Mouse (Mus musculus) heart, postnatal 0 days (tissue): ENCODE data around the gene Hlcs. TPM values are rescaled to one million over a fixed set of nuclear protein-coding genes. Genes with fewer than 3 reads are reported as not detected.

ENCODE experiments used
- ATAC-seq: fragments of 200-750 bp; cut with Nextera tagmentation; 2 replicates; pipeline ENCODE4 v1.8.0; 2017; ENCODE audit warnings: low read depth, moderate number of reproducible peaks, moderate library complexity; ENCODE audit not compliant: insufficient read depth
- DNase-seq: peaks from one replicate; pipeline ENCODE4 v3.0.0-alpha.2; 2016; ENCODE audit warnings: low spot score
- H3K27ac ChIP-seq: fragments of 300-500 bp; sonication (generic); 2 replicates; pipeline ENCODE4 v1.5.1; 2014; ENCODE audit warnings: low read depth, mild to moderate bottlenecking
- H3K27me3 ChIP-seq: fragments of 300-500 bp; sonication (generic); 2 replicates; pipeline ENCODE4 v1.6.1; 2014; ENCODE audit warnings: low read length, mixed read lengths; ENCODE audit not compliant: control insufficient read depth, insufficient read depth
- H3K36me3 ChIP-seq: fragments of 300-500 bp; sonication (generic); replicated peaks from 2 replicates; pipeline ENCODE4 v1.6.1; 2014; ENCODE audit warnings: low read length, mixed read lengths; ENCODE audit not compliant: control insufficient read depth, insufficient read depth
- H3K4me1 ChIP-seq: fragments of 300-500 bp; sonication (generic); 2 replicates; pipeline ENCODE4 v1.6.1; 2014; ENCODE audit warnings: antibody characterized with exemption; ENCODE audit not compliant: control insufficient read depth, insufficient read depth
- H3K4me2 ChIP-seq: fragments of 300-500 bp; sonication (generic); 2 replicates; pipeline ENCODE4 v1.6.1; 2014; ENCODE audit warnings: low read depth, mild to moderate bottlenecking, low read length, moderate library complexity
- H3K4me3 ChIP-seq: fragments of 300-500 bp; sonication (generic); 2 replicates; pipeline ENCODE4 v1.5.1; 2014; ENCODE audit warnings: low read depth, low read length
- H3K9ac ChIP-seq: fragments of 300-500 bp; sonication (generic); replicated peaks from 2 replicates; pipeline ENCODE4 v1.6.1; 2014; ENCODE audit warnings: low read depth, low read length, mixed read lengths
- H3K9me3 ChIP-seq: fragments of 300-500 bp; sonication (generic); replicated peaks from 2 replicates; pipeline ENCODE4 v1.6.1; 2016; ENCODE audit warnings: low read length; ENCODE audit not compliant: control insufficient read depth
- CTCF ChIP-seq: IDR thresholded peaks from 2 replicates; pipeline ENCODE4 v1.5.1; 2016; ENCODE audit warnings: antibody characterized with exemption, control low read depth, low read depth
- EP300 ChIP-seq: IDR thresholded peaks from 2 replicates; pipeline ENCODE4 v1.6.1; 2016; ENCODE audit warnings: antibody characterized with exemption, low read depth
- WGBS: fragments of 180-500 bp; shearing (Covaris S2); extraction: QIAGEN DNeasy Blood & Tissue Kit; methylation state at CpG from one replicate; pipeline ENCODE4 v1.1.7; 2014; 5-methylcytosine and 5-hydroxymethylcytosine counted together
- microRNA-seq: library from miRNA; unstranded; fragments of <30 nt; microRNA quantifications from one replicate; pipeline ENCODE4, GENCODE M21; 2016
- polyA plus RNA-seq: library from polyadenylated mRNA; unstranded; fragments of >200 nt; fragmentation: Nextera tagmentation; extraction: Ambion mirVana; gene quantifications from 2 replicates; pipeline ENCODE4 v1.2.1, GENCODE M21; 2015
- total RNA-seq: library from RNA; depleted of rRNA; stranded (reverse); fragments of >200 nt; gene quantifications from 2 replicates; pipeline ENCODE4 v1.2.3, GENCODE M21; 2014; ENCODE audit warnings: low replicate concordance; rRNA removed

Hlcs gene
- total and polyA plus RNA-seq, 2 experiments from 2014 or later = 4.6 to 5.6 TPM

DNA sequence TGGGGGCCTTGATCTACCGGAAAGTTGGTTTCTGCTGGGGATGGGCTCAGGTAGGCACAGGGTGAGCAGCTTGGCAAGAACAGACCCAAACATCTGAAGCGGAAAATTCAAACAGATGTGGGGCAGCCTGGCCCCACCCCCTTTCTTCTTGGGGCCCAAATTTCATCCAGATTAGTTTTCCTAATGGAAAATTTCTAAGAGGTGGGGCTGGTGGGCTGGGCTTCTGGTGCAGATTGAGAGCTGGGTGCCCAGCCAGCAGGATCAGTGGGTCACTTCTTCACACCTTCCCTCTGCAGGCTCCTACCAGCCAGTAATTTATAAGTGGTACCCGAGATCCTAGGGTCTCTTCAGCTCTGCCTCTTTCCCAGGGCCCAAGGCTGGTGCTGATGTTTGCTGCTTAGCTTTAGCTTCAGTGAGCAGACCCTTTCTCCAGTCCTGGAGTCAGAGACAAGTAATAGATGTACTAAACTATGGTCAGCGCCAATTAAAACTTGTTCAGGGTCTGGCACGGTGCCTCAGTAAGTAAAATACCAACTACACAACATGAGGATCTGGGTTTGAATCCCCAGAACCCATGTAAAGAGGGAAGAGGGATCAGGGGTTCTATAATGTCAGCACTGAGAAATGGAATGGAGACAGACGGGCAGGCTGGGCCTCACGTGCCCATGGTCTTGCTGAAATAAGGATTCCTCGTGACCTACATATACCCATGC lies 231.2 kb downstream of the Hlcs start:
- DNase-seq (no peak), ATAC-seq (no peak)
- Histone ChIP-seq H3K27ac (no peak overlapping the region), H3K9me3 (no peaks in the 10 kb centered on the region), H3K4me1 (peaks cover 4% of the 10 kb centered on the region; the same call in 1 of the 2 replicates), H3K27me3 (peaks cover 100% of the 10 kb centered on the region), H3K4me3 (no peak overlapping the region), H3K4me2 (no peak overlapping the region), H3K36me3 (no peaks in the 10 kb centered on the region), H3K9ac (no peak overlapping the region)
- WGBS = 14% methylated on average over 8 of the region's 8 CpGs
- TF ChIP-seq EP300 (no peak), CTCF (no peak)

DNA sequence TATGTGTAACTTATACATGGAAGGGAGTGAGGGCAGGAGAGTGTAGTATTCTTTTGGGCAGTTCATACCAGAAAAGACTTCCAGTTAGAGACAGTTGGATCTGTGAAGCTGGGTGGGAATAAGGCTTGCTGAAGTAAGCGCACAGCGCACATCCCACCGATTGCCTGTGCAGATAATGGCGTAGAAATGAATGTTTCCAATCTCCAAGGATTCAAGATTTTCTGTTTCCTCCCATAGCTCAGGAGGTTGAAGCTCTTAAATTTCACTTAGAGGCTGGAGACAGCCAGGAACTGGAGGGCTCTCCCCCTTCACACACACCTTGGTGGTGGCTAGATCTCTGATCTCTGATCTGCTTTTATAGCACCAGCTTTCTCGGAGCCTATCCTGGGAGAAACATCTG lies 231.8 kb downstream of the Hlcs start:
- Histone ChIP-seq H3K4me2 (no peak overlapping the region), H3K9me3 (no peaks in the 10 kb centered on the region), H3K9ac (no peak overlapping the region), H3K4me3 (no peak overlapping the region), H3K27ac (no peak overlapping the region), H3K27me3 (peaks cover 100% of the 10 kb centered on the region), H3K36me3 (no peaks in the 10 kb centered on the region), H3K4me1 (peaks cover 4% of the 10 kb centered on the region; the same call in 1 of the 2 replicates)
- ATAC-seq (no peak), DNase-seq (no peak)
- TF ChIP-seq EP300 (no peak), CTCF (no peak)
- WGBS = 21% methylated on average over 5 of the region's 5 CpGs

DNA sequence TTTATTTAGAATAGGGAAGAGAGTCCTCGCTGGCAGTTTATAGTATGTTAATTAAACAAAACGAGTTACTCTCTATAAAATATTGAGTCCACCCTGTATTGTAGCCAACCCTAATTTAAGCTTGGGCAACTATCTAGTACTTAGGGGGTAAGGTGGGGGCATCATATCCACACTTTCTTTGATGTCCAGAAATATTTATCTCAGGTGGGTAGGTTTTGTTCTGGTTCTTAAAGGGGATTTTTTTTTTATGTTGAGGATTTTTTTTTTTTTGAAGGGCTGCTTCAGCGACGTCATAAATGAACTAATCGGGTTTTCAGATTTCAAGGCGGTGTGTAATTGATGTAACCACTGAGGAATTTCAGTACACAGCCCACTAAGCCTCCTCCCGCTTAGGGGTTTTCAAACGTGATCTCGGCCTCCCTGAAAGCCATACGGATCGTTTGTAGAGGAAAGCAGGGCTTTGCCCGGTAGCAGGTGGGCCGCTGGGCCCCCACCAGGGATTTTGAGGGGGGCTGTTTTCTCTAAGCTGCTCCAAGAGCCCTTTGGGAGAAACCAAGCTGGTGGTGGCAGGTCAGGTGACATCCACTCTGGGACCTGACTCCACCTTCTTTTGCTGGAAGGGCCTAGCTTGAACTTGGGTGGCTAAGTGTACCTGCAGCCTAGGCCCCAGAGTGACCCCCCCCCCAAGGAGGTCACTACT lies 233.4 kb downstream of the Hlcs start:
- H3K27me3 ChIP-seq = peaks cover 100% of the 10 kb centered on the region

DNA sequence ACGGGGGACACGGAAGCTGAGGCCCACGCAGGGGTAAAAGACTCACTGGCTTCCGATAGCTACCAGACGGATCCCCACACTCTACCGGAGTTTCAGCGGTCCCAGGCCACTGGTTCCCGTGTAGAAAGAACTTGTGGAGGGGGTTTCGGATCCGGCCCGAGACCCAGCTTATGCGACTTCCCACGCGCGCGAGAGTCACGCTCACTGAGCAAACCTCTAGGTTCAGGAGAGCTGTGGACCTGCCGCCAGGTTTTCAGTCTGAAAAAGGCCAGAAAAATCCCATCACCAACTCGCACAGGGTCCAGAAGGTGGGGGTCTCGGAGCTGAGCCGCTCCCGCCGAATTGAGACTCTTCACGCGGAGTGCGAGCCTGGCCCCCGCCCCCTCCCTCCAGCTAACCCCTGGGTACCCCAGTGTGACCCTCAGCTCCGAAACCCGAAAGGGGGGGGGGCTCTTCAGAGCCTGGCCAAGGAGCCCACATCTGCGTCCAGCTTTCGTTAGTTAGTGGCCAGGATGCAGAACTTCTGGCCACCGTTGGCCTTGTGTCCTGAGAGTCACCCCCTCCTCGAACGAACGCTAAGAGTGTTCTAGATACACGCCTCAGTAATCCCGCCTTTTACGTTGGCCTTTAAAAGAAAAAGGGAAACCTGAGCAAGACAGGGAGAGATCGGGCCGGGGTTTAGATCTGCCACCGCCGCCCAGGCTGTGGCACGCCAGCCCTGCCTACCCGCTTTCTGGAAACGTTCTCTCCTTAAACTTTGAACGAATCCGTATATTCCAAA lies 234.1 kb downstream of the Hlcs start:
- DNase-seq = peak; percentile 4
- 1% methylated on average over 47 of the region's 47 CpGs for WGBS
- Histone ChIP-seq H3K27me3 (peaks cover 95% of the 10 kb centered on the region), H3K9me3 (0 out of 2 replicates have a peak, but pooled peaks cover 3% of the 10 kb centered on the region), H3K9ac (no peak overlapping the region), H3K4me1 (no peaks in the 10 kb centered on the region), H3K36me3 (no peaks in the 10 kb centered on the region), H3K27ac (no peak overlapping the region), H3K4me2 (no peak overlapping the region), H3K4me3 (no peak overlapping the region)
- TF ChIP-seq CTCF (no peak), EP300 (no peak)
- ATAC-seq = no peak

More for the DNA sequence above, 233.4 kb downstream of the Hlcs start:
- no peak overlapping the region for H3K27ac ChIP-seq
- no peak overlapping the region for H3K4me2 ChIP-seq
- peak; percentile 10 for DNase-seq
- no peak overlapping the region for H3K4me3 ChIP-seq
- TF ChIP-seq CTCF (no peak), EP300 (no peak)
- H3K9ac ChIP-seq = no peak overlapping the region
- H3K9me3 ChIP-seq = 0 out of 2 replicates have a peak, but pooled peaks cover 3% of the 10 kb centered on the region
- ATAC-seq = no peak
- H3K4me1 ChIP-seq = peaks cover 2% of the 10 kb centered on the region; the same call in 1 of the 2 replicates
- H3K36me3 ChIP-seq = no peaks in the 10 kb centered on the region
- 6% methylated on average over 13 of the region's 13 CpGs for WGBS

Small RNA genes lying within 50 kb of the gene (microRNA-seq; reads per million reads assigned to microRNA genes)
- gene Gm23062 = not detected

Other genes starting within 250 kb of the Hlcs start
- gene Sim2, start 228.6 kb downstream of the Hlcs start, total RNA-seq = not detected in 2 replicates
- 0.03 TPM in 1 of 2 replicates, not detected in the other for gene Sim2, start 228.6 kb downstream of the Hlcs start, polyA plus RNA-seq
- gene Ripply3, start 14.8 kb upstream of the Hlcs start, total RNA-seq = 3.9 and 4.6 TPM in 2 replicates
- 4.5 and 5.3 TPM in 2 replicates for gene Ripply3, start 14.8 kb upstream of the Hlcs start, polyA plus RNA-seq
- gene Ttc3, start 57.0 kb upstream of the Hlcs start, total RNA-seq = 159 and 178 TPM in 2 replicates
- 121 and 133 TPM in 2 replicates for gene Ttc3, start 57.0 kb upstream of the Hlcs start, polyA plus RNA-seq
- 134 and 146 TPM in 2 replicates for gene Pigp, start 58.3 kb upstream of the Hlcs start, total RNA-seq
- gene Pigp, start 58.3 kb upstream of the Hlcs start, polyA plus RNA-seq = 229 and 244 TPM in 2 replicates
- 39.7 and 55.8 TPM in 2 replicates for gene Vps26c, start 213.3 kb upstream of the Hlcs start, total RNA-seq
- 35.6 and 37.2 TPM in 2 replicates for gene Vps26c, start 213.3 kb upstream of the Hlcs start, polyA plus RNA-seq